Mouse (Mus musculus): ENCODE data around the gene Erg.

Erg gene

GRCm38 (mm10) chr16:95584751-95585528 lies 1.5 kb downstream of the Erg start:
- DNase-seq (ENCODE audit: low spot score in 2 of 2) = peak; percentile 6 to 13

- DNase-seq (ENCODE audit: low spot score in 2 of 2) = no peak
Measured at GRCm38 (mm10) chr16:95579289-95579688, 7.1 kb downstream of the Erg start.

DNA sequence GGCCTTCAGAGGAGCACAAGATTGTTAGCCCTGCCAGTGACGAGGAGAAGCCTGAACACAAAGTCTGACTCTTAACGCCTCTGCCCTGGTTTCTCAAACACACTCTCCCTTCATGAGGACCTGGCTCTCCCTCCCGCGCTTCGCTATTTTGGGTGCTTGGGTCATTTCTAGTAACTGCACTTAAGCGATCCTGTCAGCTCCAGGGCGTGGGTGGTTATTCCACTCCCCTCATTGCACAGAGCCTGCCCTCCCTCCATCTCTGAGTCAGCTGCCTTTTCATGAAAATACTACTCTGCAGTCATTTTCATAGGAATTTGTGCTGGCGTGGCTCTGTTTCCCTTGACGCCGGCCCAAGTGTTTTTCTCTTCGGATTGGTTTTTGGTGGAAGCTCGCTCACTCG lies 13.2 kb downstream of the Erg start:
- DNase-seq (ENCODE audit: low spot score in 2 of 2) = no peak

GRCm38 (mm10) chr16:95570616-95571015 lies 15.8 kb downstream of the Erg start:
- DNase-seq (ENCODE audit: low spot score in 2 of 2) = peak; percentile 14 to 70

- DNase-seq (ENCODE audit: low spot score in 2 of 2) = no peak
Measured at GRCm38 (mm10) chr16:95556834-95557233, 29.6 kb downstream of the Erg start.

DNA sequence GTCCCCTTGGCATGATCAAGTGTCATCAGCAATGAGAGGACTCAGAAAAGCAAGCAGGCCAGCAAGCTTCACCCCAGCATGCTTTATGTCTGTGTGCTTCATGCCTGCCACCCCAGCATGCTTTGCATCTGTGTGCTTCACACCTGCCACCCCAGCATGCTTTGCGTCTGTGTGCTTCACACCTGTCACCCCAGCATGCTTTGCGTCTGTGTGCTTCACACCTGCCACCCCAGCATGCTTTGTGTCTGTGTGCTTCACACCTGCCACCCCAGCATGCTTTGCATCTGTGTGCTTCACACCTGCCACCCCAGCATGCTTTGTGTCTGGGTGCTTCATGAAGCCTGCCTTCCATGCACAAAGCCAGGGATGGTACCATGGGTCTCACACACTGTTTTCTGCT lies 33.3 kb downstream of the Erg start:
- DNase-seq (ENCODE audit: low spot score in 2 of 2) = no peak

- DNase-seq (ENCODE audit: low spot score in 2 of 2) = no peak
Measured at GRCm38 (mm10) chr16:95552495-95552894, 33.9 kb downstream of the Erg start.

GRCm38 (mm10) chr16:95550496-95550895 lies 35.9 kb downstream of the Erg start:
- no peak for DNase-seq (ENCODE audit: low spot score in 2 of 2)

DNA sequence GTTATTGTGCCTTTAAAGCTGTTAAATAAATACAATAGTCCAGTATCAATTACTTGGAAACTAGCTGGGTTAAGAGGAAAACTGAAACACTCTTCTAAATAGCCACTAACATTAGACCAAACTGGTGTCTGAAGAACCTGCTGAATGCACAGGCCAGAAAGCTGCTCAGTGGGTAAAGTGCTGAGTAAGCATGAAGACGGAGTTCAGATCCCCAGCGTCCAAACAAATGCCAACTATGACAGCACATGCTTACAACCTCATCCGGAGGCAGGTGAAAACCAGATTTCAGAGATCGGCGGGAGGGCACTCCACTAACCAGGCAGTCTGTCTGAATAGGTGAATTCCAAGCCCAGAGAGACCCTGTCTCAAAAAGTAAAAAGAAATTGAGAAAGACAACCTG lies 41.6 kb downstream of the Erg start:
- DNase-seq (ENCODE audit: low spot score in 2 of 2) = no peak

DNA sequence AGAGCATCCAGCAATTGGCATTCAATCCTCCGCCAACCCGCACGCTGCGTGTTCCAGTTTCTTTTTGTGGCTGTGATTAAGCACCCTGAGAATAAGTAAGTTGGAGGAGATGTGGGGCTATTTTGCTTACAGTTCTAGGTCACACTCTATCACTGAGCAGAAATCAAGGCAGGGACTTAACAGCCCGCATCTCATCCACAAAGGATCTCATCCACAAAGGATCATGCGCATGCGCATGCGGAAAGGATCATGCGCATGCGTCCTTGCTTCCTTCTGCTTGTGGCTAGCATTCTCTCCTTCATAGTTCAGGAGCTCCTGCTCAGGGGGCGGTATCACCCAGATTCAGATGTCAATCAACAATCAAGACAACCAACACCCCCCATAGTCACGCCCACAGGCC lies 42.9 kb downstream of the Erg start:
- no peak for DNase-seq (ENCODE audit: low spot score in 2 of 2)

- no peak for DNase-seq (ENCODE audit: low spot score in 2 of 2)
Measured at GRCm38 (mm10) chr16:95535151-95535550, 51.2 kb downstream of the Erg start.

- DNase-seq (ENCODE audit: low spot score in 2 of 2) = no peak
Measured at GRCm38 (mm10) chr16:95532387-95533077, 53.9 kb downstream of the Erg start.

DNA sequence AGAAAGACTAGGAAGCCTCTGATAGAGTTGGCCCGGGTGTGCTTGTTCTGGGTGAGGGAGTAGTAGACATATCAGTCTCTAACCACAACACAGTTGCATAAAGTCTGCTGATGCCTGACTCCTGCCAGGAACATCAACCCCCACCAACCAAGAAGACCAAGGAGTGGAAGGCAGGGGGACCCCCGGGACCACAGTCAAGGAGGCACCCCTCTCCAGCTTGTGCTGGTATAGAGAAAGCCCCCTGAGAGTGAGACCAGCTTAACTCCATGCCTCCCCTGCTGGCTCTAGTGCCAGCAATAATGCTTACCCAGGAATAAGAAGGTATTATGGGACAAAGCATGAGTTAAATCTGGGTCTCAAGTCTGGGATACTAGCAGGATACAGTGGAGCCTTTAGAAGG lies 58.8 kb downstream of the Erg start:
- no peak for DNase-seq (ENCODE audit: low spot score in 2 of 2)

DNA sequence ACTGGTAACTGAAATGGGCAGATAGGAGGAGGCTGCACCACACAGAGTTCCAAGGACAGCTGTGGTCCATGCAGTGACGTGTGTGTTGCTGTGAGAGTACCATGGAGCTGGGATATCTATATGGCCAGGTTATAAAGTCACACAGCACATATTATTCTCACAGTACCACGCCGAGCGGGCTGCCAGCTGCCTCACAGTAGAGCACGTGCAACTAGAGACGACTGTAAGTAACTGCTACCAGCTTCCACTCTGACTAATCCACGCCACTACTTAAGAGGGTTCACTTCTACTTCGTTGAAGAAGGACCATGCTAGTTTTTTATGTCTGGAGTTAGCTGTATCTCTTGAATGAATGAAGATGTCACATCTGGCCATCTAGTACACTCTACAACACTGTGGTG lies 66.9 kb downstream of the Erg start:
- no peak for DNase-seq (ENCODE audit: low spot score in 2 of 2)

DNA sequence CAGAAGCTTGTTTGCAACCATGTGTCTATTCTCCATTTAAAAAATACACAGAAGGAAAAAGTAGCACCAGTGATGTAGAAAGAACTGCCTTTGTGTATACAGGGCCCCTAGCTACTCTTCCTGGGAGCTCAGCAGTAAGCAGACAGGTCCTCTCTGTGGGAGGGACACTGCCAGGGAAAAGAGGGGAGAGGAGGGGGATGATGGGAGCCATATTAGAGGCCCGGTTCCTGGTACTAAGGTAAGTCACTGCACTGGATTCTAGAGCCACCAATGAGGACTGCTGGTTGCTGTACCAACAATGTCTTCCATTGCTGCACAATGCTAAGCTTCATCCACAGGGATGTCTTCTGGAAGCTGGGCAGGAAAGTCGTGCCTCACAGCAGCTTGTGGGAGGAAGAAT lies 80.3 kb downstream of the Erg start:
- no peak for DNase-seq (ENCODE audit: low spot score in 2 of 2)

GRCm38 (mm10) chr16:95496582-95497300 lies 89.7 kb downstream of the Erg start:
- DNase-seq (ENCODE audit: low spot score in 2 of 2) = no peak

GRCm38 (mm10) chr16:95494108-95494507 lies 92.3 kb downstream of the Erg start:
- DNase-seq (ENCODE audit: low spot score in 2 of 2) = no peak

DNA sequence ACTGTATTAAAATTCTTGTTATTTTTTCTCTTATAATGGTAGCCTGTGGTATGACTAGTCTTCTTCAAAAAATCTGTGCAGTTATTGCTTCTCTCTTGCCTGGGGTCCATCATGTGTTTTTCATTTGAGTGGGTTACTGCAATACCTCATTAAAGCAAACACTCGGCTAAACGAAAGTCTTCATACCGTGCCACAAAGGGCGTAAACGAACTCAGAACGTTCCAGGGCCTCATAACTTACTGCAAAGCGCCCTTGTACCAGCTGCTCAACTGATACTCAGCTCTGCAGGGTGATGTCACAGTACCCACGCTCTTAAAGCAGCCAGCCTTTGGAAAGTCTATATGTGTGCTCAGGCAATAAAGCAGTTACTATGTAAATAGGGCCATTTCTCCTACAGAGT lies 93.1 kb downstream of the Erg start:
- DNase-seq (ENCODE audit: low spot score in 2 of 2) = no peak

GRCm38 (mm10) chr16:95492146-95492545 lies 94.2 kb downstream of the Erg start:
- DNase-seq (ENCODE audit: low spot score in 2 of 2) = no peak

GRCm38 (mm10) chr16:95490386-95490785 lies 96.0 kb downstream of the Erg start:
- DNase-seq (ENCODE audit: low spot score in 2 of 2) = no peak

DNA sequence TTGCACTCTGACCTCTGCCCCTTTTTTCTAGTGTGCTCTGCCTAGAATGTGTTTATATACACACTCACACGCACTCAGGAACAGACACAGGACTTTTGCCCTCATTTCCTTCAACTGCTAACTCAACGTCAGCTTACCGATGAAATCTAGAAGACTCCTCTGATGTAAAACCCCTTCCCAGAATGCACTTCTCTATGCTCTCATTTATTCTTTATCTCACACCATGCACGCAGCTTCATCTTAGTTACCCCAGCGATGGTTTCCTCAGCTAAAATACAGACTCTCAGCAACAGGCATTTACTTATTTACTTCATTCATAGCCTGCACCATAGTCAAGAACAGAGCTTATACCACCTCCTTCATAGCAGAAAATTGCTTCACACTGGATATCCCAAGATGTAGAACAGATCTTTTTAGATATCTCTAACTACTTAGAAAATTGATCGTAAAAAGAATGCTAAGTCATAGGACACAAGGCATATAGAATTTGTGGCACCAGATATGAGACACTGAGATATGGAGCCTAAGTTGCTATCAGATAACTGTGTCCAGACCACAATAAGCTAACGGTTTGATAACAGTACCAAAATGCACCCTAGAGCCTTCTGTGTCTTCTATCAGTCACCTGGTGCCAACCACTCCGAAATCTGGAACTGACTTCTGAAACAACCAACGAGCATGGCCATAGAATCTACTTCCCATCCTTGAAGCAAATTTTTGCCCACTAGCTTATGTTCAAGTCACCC lies 98.6 kb downstream of the Erg start:
- DNase-seq (ENCODE audit: low spot score in 2 of 2) = no peak

GRCm38 (mm10) chr16:95481176-95481575 lies 105.2 kb downstream of the Erg start:
- no peak for DNase-seq (ENCODE audit: low spot score in 2 of 2)

Data from thymus, postnatal 10 days (tissue).